Mouse (Mus musculus): Measurements from ENCODE around the gene Ilf3.

GRCm38 (mm10) chr9:21331365-21332140 is 36.1 kb upstream of the Ilf3 start:
- TF ChIP-seq FLI1 (IDR thresholded peaks at IDR 0.05; ENCODE audit: low read length) (no peak), GATA1 (IDR thresholded peaks at IDR 0.05; ENCODE audit: borderline replicate concordance, low read length) (no peak; the same call in 2 of the 3 replicates)

Measured in megakaryocyte, embryonic 14.5 days (primary cell).